Mouse (Mus musculus): Measurements from ENCODE around the gene Ifna16. TPM values are rescaled to one million over a fixed set of nuclear protein-coding genes. Genes with fewer than 3 reads are reported as not detected.

Gene Ifna16
- not detected in 2 replicates for total RNA-seq (2015; ENCODE audit: low replicate concordance)
- total RNA-seq (2017; ENCODE audit: low replicate concordance) = not detected in 2 replicates

- no peak for ATAC-seq (replicated peaks; ENCODE audit: low FRiP score, poor library complexity, severe bottlenecking)
These were observed at the start of gene Ifna16 for GRCm38 (mm10) chr4:88676824-88677223. Ifna16 (minus strand) TSS chr4:88676924.

DNA sequence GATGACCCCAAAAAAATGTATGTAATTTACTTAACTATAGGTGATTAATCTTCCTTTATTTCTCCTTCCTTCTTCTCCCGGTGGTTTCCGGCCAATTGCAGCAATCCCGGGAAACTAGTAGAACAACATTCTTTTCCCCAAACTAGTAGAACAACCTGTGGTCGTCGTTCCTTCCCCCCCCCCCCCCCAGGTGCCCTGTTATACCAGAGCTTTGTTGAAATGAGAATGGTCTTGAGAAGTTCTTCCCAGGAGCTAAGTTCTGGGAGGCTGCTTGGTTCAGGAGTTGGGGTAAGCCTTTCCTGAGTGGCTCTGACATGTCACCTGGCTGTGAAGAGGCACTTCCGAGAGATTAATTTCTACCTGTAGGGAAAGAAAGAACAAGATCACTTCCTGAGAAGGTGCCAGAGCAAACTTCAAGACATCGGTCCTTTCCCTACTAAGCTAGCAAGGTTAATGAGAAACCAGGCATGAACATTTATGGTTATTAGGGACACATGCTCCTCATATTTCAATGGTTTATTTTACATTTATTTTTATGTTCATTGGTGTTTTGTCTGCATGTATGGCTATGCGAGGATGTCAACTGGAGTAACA is 46.9 kb upstream of the Ifna16 start:
- ATAC-seq (replicated peaks; ENCODE audit: low FRiP score, poor library complexity, severe bottlenecking) = no peak

- ATAC-seq (replicated peaks; ENCODE audit: low FRiP score, poor library complexity, severe bottlenecking) = peak; percentile 94
These were observed 45.3 kb upstream of the Ifna16 start, which contains the start of the genes Gm26566 and Klhl9 for GRCm38 (mm10) chr4:88721791-88722721. Gm26566 (plus strand) TSS chr4:88721805. Klhl9 (minus strand) TSS chr4:88722465.

- ATAC-seq (replicated peaks; ENCODE audit: low FRiP score, poor library complexity, severe bottlenecking) = no peak
These were observed 42.0 kb upstream of the Ifna16 start for GRCm38 (mm10) chr4:88718715-88719114.

DNA sequence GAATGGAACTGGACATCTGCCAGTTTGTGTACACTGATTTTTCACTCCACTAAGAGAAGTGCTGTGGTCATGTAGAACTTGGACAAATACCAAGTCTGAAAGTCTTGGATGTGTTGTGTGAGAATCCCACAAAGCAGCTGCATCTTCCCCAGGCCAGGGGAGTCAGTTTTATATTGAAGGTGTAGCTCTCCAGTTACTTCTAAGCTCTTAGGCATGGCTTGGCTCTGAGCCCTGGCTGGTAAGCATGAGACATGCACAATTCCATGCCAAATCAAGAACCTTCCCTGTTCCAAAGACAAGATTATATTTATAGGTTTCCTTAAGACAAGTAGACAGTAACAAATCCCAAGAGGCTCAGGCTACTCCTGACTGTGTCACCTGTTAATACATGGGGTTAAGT is 38.3 kb upstream of the Ifna16 start:
- no peak for ATAC-seq (replicated peaks; ENCODE audit: low FRiP score, poor library complexity, severe bottlenecking)

GRCm38 (mm10) chr4:88714281-88714680 is 37.6 kb upstream of the Ifna16 start:
- no peak for ATAC-seq (replicated peaks; ENCODE audit: low FRiP score, poor library complexity, severe bottlenecking)

DNA sequence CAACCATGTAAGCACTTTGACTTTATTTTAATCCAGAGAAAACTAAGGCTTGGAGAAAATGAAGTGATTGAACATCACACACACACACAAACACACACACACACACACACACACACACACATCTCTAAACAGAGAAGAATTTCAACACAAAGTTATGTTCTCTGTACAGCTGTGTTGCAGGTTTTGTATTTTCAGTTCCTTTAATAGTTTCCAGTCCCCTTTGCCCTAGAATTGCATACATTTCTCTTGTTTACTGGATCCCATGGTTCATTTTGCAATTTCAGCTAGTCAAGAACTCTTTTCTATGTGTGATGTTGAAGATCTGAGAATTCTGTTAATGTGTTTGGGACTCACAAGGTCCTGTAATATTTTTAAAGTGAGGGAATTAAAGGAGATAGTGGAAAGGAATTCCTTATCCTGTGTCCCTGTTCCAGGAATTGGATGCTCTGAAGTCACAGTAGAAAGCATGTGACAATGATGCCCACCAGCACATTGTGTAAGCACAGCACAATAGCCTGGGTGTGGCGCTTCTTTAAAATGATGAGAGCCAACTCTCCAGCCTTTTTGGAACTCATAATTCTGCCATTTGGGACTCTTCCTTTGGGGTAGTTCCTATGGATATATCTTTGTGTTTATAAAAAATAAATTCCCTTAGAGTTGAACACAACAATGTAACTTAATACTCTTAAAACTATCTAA is 30.6 kb upstream of the Ifna16 start:
- no peak for ATAC-seq (replicated peaks; ENCODE audit: low FRiP score, poor library complexity, severe bottlenecking)

GRCm38 (mm10) chr4:88705924-88706323 is 29.2 kb upstream of the Ifna16 start:
- ATAC-seq (replicated peaks; ENCODE audit: low FRiP score, poor library complexity, severe bottlenecking) = no peak

- no peak for ATAC-seq (replicated peaks; ENCODE audit: low FRiP score, poor library complexity, severe bottlenecking)
These were observed 22.6 kb upstream of the Ifna16 start for GRCm38 (mm10) chr4:88699301-88699700.

- no peak for ATAC-seq (replicated peaks; ENCODE audit: low FRiP score, poor library complexity, severe bottlenecking)
These were observed 22.1 kb upstream of the Ifna16 start for GRCm38 (mm10) chr4:88698781-88699180.

DNA sequence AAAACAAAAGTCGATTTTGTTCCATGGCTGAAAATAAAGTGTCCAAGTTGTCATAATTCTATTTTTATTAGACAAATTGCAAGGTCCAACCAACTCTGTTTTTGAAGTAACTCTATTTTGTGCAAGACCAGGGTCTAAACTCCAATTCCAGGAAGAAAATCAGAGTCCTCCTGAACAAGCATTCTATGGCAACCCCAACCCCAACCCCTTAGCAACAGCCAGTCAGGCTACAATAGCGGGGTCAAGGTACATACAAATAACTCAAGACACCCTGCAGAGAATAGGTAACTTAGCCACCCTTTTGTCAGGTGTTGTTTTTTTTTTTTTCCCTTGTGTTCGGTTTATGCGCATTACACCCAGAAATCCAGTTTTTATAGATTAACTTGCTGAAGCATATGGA is 21.0 kb upstream of the Ifna16 start:
- ATAC-seq (replicated peaks; ENCODE audit: low FRiP score, poor library complexity, severe bottlenecking) = no peak

DNA sequence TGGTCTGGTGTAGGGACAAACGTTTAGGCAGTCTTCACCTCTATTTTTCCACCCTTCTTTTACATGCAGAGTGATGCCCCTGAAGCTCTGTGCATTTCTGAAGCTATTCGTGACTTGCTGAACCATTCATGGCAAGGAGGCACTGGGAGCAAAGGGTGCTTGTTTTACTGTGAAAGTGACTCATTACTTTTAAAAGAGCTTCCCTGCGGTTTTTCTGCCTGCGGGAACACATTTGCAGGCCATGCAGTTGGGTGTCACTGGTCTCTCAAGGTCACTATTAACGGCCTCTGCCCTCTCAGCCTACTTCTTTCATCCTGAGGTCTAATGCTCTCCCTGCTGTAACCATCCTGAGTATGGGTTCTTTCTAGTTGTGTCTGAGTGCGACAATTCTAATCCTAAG is 20.4 kb upstream of the Ifna16 start:
- no peak for ATAC-seq (replicated peaks; ENCODE audit: low FRiP score, poor library complexity, severe bottlenecking)

DNA sequence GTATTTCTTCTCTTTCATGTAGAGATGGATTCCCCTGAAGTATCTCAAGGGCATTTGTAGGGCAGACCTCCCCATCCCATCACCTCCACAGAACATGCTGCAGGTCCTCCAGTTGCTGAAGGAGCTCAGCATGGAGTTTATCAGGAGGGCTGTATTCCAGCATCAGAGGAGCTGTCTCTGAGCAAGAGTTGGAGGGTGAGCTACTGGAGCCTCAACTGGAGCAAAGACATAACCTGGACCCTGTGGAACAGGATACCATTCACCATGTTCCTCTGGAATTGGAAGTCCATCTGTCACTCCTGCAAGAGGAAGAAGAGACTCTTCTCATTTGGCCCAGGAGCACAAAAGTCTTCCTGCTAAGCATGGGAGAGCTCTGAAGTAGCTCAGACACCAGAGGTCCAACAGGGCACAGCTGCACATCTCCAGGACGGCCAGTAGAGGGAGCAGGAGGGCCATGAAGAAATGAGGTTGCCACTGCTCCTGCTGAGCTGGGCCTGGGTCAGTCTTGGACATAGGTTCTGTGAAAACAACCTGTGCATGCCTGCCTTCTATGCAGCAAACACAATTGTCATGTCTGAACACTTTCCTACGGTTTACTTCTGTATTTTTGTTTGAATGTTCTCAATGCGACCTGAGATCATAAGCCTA is 19.6 kb upstream of the Ifna16 start:
- peak; percentile 95 for ATAC-seq (replicated peaks; ENCODE audit: low FRiP score, poor library complexity, severe bottlenecking)

DNA sequence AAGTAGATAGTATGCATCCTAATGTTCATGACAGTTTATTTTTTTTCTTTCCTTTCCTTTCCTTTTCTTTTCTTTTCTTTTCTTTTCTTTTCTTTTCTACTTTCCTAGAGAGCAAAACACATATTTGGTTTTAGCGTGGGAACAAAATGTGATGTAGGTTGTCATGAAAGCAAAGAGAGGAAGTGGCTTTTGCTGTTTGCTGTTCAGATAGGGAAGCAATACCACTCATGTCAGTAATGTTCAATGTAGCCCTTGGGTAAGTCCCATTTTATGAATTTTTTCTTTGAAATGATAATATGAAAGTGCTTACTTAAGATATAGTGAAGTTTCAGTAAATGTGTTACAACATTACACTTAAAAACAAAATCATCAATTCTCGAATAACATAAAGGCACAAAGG is 16.7 kb upstream of the Ifna16 start:
- no peak for ATAC-seq (replicated peaks; ENCODE audit: low FRiP score, poor library complexity, severe bottlenecking)

GRCm38 (mm10) chr4:88692537-88692936 is 15.8 kb upstream of the Ifna16 start:
- ATAC-seq (replicated peaks; ENCODE audit: low FRiP score, poor library complexity, severe bottlenecking) = no peak

- no peak for ATAC-seq (replicated peaks; ENCODE audit: low FRiP score, poor library complexity, severe bottlenecking)
These were observed 14.5 kb upstream of the Ifna16 start, which contains the start of gene Ifnab for GRCm38 (mm10) chr4:88691259-88691658. Ifnab (minus strand) TSS chr4:88691359.

GRCm38 (mm10) chr4:88683812-88684211 is 7.1 kb upstream of the Ifna16 start, which contains the start of gene Ifna2:
Ifna2 (minus strand) TSS chr4:88683912.
- ATAC-seq (replicated peaks; ENCODE audit: low FRiP score, poor library complexity, severe bottlenecking) = no peak

DNA sequence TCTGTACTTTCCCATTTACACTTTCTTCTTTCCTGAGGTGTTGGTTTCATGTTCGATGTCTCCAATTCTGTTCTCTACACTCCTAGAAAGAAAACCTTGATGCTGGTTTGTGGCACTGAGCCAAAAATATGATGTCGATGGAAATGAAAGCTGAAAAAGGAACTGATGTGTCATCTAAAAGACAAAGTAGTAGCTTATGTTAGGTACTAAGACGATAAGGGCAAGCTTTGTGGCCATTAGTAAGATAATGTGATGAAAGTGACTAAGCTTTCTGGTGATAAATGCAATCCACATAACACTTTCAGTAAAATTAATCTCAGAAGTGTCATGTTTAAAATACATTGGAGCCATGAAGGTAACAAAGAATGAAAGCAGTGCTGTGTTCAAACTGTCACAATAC is 4.6 kb upstream of the Ifna16 start:
- ATAC-seq (replicated peaks; ENCODE audit: low FRiP score, poor library complexity, severe bottlenecking) = no peak

DNA sequence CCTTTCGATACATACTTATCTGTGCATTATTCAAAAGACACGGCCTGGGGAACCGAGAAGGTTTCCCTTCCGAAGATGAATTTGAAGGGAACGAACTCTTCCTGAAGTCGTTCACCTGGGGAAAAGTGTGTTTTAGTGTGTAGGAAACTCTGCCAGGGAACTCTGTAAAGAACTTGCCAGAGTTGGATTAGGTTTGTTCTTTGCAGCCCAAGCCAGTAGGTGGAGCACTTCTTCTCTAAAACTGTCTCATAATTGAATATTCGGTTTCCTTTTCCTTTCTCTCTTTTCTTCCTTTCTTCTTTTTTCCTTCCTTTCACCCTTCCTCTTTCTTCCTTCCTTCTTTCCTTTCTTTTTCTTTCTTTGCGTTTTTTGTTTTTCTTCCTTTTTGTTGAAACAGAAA is 3.6 kb upstream of the Ifna16 start:
- ATAC-seq (replicated peaks; ENCODE audit: low FRiP score, poor library complexity, severe bottlenecking) = no peak

DNA sequence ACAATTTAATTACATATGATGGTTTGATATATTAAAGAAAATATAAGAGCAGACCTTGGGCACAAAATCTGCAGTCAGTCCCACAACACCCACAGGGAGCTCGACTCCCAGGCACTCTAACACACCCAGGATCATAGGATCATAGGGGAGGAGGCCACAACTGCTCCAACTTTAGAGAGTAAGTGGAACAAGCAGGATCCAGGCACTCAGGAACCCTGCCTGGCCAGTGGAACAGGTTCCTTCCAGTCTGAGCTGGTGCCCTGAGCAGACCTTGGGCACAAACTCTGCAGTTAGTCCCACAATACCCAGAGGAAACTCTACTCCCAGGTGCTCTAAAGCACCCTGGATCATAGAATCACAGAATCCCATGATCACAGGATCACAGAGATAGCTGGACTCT is 21.3 kb downstream of the Ifna16 start:
- ATAC-seq (replicated peaks; ENCODE audit: low FRiP score, poor library complexity, severe bottlenecking) = no peak

Measured in erythroblast, adult 5-6 weeks (primary cell).